Mouse (Mus musculus) cerebral cortex, adult 2 months (tissue): ENCODE results near the gene Prl3d3.

ENCODE experiments used
- WGBS: fragments of 180-500 bp; shearing (Covaris S2); methylation state at CpG from one replicate; pipeline ENCODE4 v1.1.7; 2018; 5-methylcytosine and 5-hydroxymethylcytosine counted together

Gene Prl3d3

DNA sequence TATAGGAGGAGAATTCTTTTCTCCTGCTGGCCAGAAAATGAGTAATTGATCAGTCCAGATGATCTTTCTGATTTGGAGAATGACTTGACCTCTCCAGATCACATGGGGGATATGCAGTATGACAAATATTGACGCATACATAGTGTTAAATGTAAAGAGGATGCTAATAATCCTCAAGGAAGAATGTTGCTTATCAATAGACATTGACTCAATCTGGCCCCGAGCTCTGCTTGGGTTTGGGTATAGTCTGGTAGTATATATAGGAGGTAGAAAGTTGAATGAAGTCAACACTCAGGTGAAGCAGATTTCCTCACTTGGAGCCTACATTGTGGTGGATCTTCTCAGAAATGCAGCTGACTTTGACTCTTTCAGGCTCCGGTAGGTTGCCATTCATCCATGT is at the start of gene Prl3d3:
Gene Prl3d3 (plus strand): TSS at position 301 of the 400 bp plus-strand sequence.
- 93% methylated on average over 3 of the region's 3 CpGs for WGBS

DNA sequence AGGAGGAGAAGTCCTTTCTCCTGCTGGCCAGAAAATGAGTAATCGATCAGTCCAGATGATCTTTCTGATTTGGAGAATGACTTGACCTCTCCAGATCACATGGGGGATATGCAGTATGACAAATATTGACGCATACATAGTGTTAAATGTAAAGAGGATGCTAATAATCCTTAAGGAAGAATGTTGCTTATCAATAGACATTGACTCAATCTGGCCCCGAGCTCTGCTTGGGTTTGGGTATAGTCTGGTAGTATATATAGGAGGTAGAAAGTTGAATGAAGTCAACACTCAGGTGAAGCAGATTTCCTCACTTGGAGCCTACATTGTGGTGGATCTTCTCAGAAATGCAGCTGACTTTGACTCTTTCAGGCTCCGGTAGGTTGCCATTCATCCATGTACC is 35.2 kb upstream of the Prl3d3 start, which contains the start of gene Prl3d2:
Gene Prl3d2 (plus strand): TSS at position 301 of the 400 bp plus-strand sequence.
- 95% methylated on average over 4 of the region's 4 CpGs for WGBS

DNA sequence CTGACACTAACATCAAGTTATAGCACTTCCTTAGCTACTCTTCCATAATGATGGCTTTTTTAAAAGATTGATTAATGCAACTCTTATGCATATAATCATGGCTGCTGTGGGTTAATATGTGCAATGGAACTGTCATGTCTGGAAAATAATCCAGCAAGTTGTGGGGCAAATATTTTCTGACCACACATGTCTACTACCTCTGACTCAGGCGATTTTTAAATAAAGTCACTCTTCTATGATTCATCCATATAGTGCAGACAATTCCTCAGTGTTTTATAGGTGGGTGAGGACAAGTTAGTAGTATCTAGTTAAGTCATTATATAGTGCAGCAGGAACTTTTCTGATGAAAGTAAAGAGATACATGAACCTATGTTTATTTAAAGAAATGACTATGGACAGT is 8.3 kb upstream of the Prl3d3 start:
- 70% methylated on average over 1 of the region's 1 CpGs for WGBS

DNA sequence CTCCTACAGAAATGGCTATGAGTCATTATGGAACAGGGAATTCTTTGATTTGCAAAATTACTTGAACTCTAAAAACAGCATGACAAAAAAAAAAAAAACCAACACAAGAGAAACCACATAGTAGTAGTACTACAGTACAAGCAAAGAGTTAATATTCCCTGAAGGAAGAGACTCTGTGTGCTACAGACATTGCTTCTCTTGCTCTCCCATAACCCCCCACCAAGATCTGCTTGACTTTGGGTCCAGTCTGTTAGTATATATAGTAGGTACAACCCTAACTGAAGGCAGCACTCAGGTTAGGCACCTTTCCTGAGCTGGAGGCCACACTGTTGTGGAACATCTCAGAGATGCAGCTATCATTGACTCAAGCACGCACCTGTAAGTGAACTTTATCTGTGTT is 39.8 kb downstream of the Prl3d3 start, which contains the start of gene Prl3c1:
Gene Prl3c1 (plus strand): TSS at position 301 of the 400 bp plus-strand sequence.
- 96% methylated on average over 1 of the region's 1 CpGs for WGBS
